Mouse (Mus musculus): ENCODE results near the gene Ankrd17.

The Ankrd17 gene

GRCm38 (mm10) chr5:90366121-90367066, at the start of gene Ankrd17:
Gene Ankrd17, minus strand, starts transcription at chr5:90366577.
- DNase-seq (ENCODE audit: low spot score in 2 of 2): peak; percentile 83 to 92

- no peak for DNase-seq (ENCODE audit: low spot score in 2 of 2)
Measured at GRCm38 (mm10) chr5:90414925-90415295, 48.5 kb upstream of the Ankrd17 start.

- DNase-seq (ENCODE audit: low spot score in 2 of 2): no peak
Measured at GRCm38 (mm10) chr5:90414142-90414924, 48.0 kb upstream of the Ankrd17 start.

- no peak for DNase-seq (ENCODE audit: low spot score in 2 of 2)
Measured at GRCm38 (mm10) chr5:90405210-90405609, 38.8 kb upstream of the Ankrd17 start.

- DNase-seq (ENCODE audit: low spot score in 2 of 2): no peak
Measured at GRCm38 (mm10) chr5:90396817-90397216, 30.4 kb upstream of the Ankrd17 start.

- no peak for DNase-seq (ENCODE audit: low spot score in 2 of 2)
Measured at GRCm38 (mm10) chr5:90394322-90394721, 27.9 kb upstream of the Ankrd17 start.

- no peak for DNase-seq (ENCODE audit: low spot score in 2 of 2)
Measured at GRCm38 (mm10) chr5:90393764-90394163, 27.4 kb upstream of the Ankrd17 start.

GRCm38 (mm10) chr5:90383080-90383479, 16.7 kb upstream of the Ankrd17 start:
- DNase-seq (ENCODE audit: low spot score in 2 of 2): peak in 1 of 2 experiments; percentile 21

GRCm38 (mm10) chr5:90381458-90381857, 15.1 kb upstream of the Ankrd17 start:
- DNase-seq (ENCODE audit: low spot score in 2 of 2): no peak

- DNase-seq (ENCODE audit: low spot score in 2 of 2): no peak
Measured at GRCm38 (mm10) chr5:90373708-90374107, 7.3 kb upstream of the Ankrd17 start.

GRCm38 (mm10) chr5:90370401-90370800, 4.0 kb upstream of the Ankrd17 start:
- DNase-seq (ENCODE audit: low spot score in 2 of 2): no peak

- no peak for DNase-seq (ENCODE audit: low spot score in 2 of 2)
Measured at GRCm38 (mm10) chr5:90367067-90367303, 608 bp upstream of the Ankrd17 start, which contains the start of gene Gm9958. Gene Gm9958, plus strand, starts transcription at chr5:90367204.

GRCm38 (mm10) chr5:90365141-90365951, 1.0 kb downstream of the Ankrd17 start:
- DNase-seq (ENCODE audit: low spot score in 2 of 2): peak; percentile 70 to 71

GRCm38 (mm10) chr5:90364526-90364925, 1.9 kb downstream of the Ankrd17 start:
- peak; percentile 67 to 81 for DNase-seq (ENCODE audit: low spot score in 2 of 2)

- no peak for DNase-seq (ENCODE audit: low spot score in 2 of 2)
Measured at GRCm38 (mm10) chr5:90355824-90356223, 10.6 kb downstream of the Ankrd17 start.

- no peak for DNase-seq (ENCODE audit: low spot score in 2 of 2)
Measured at GRCm38 (mm10) chr5:90353552-90354317, 12.6 kb downstream of the Ankrd17 start.

GRCm38 (mm10) chr5:90346877-90347276, 19.5 kb downstream of the Ankrd17 start:
- DNase-seq (ENCODE audit: low spot score in 2 of 2): no peak

GRCm38 (mm10) chr5:90340847-90341246, 25.5 kb downstream of the Ankrd17 start:
- no peak for DNase-seq (ENCODE audit: low spot score in 2 of 2)

GRCm38 (mm10) chr5:90339953-90340343, 26.4 kb downstream of the Ankrd17 start:
- no peak for DNase-seq (ENCODE audit: low spot score in 2 of 2)

- peak in 1 of 2 experiments; percentile 26 for DNase-seq (ENCODE audit: low spot score in 2 of 2)
Measured at GRCm38 (mm10) chr5:90339129-90339952, 27.0 kb downstream of the Ankrd17 start.

Data from spleen, postnatal 10 days (tissue).